11 mouse cellular contexts compared by ENCODE assay signal in the genomic region with DNA sequence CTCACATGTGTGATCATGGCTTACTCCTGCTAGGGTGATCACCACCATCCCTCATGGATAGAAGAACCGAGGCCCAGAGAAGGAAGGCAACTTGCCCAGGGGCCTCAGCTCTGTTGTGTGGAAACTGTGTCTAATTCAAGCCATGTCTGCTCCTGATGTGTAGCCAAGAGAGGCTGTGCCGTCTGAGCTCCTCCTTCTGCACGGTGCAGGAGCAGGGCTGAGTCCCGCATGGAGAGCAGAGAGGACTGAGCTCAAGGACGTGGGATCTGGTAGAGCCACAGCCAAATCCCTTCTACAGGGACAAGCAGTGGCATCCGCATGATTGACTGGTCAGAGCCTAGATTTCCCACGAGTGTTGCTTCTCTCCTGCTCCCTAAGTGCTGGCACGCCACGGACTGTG.
DNase-seq lines count a peak whose midpoint lies in the region; ATAC-seq lines count a peak whose summit lies in the region.
"Had no signal": no experiment of that assay in that cellular context is flagged by ENCODE, and none has a peak within 500 bp of the region (broad histone marks: within the 10 kb centered on the region; RNA-seq: fewer than 3 reads in every experiment).

No protein-coding gene starts in this region.

- peaks cover 53% of the 10 kb centered on the region for H3K4me1 ChIP-seq in hindbrain, embryonic 10.5 days (replicated peaks)
- peaks cover 18% of the 10 kb centered on the region for H3K4me1 ChIP-seq in hindbrain, embryonic 11.5 days (replicated peaks; ENCODE audit: control insufficient read depth, insufficient read depth, low read length)
- H3K4me1 ChIP-seq in forebrain, embryonic 14.5 days (ENCODE audit: control insufficient read depth, insufficient read depth, low read length) = peaks cover 45% of the 10 kb centered on the region
- peaks cover 28% of the 10 kb centered on the region for H3K4me1 ChIP-seq in limb, embryonic 15.5 days

- no peaks in the 10 kb centered on the region for H3K27me3 ChIP-seq in hindbrain, embryonic 10.5 days (ENCODE audit: insufficient read depth, poor library complexity, severe bottlenecking)
- H3K27me3 ChIP-seq in hindbrain, embryonic 11.5 days (ENCODE audit: control insufficient read depth, insufficient read depth, low read length) = no peaks in the 10 kb centered on the region
- H3K27me3 ChIP-seq in forebrain, embryonic 14.5 days (replicated peaks; ENCODE audit: control insufficient read depth, insufficient read depth, low read length) = no peaks in the 10 kb centered on the region
- H3K27me3 ChIP-seq in limb, embryonic 15.5 days = no peaks in the 10 kb centered on the region

- 78% methylated on average over 9 of the region's 9 CpGs for WGBS in hindbrain, embryonic 10.5 days
- 69% methylated on average over 9 of the region's 9 CpGs for WGBS in hindbrain, embryonic 11.5 days
- 74% methylated on average over 9 of the region's 9 CpGs for WGBS in forebrain, embryonic 14.5 days
- 55% methylated on average over 9 of the region's 9 CpGs for WGBS in limb, embryonic 15.5 days

- H3K4me2 ChIP-seq in hindbrain, embryonic 11.5 days (replicated peaks; ENCODE audit: low read depth, low read length) = no peak overlapping the region
- no peak overlapping the region for H3K4me2 ChIP-seq in forebrain, embryonic 14.5 days (ENCODE audit: low read length)
- no peak overlapping the region for H3K4me2 ChIP-seq in limb, embryonic 15.5 days

- no peaks in the 10 kb centered on the region for H3K9me3 ChIP-seq in hindbrain, embryonic 10.5 days
- H3K9me3 ChIP-seq in hindbrain, embryonic 11.5 days (ENCODE audit: control insufficient read depth, low read length) = no peaks in the 10 kb centered on the region
- H3K9me3 ChIP-seq in forebrain, embryonic 14.5 days (replicated peaks; ENCODE audit: control insufficient read depth, low read length) = no peaks in the 10 kb centered on the region
- no peaks in the 10 kb centered on the region for H3K9me3 ChIP-seq in limb, embryonic 15.5 days
- H3K9me3 ChIP-seq: heart, embryonic 10.5 days had no signal

- no peak for ATAC-seq in hindbrain, embryonic 11.5 days (ENCODE audit: low FRiP score)
- ATAC-seq in forebrain, embryonic 14.5 days = no peak; the same call in 1 of the 2 replicates
- ATAC-seq in limb, embryonic 15.5 days (ENCODE audit: insufficient number of reproducible peaks, low FRiP score, low TSS enrichment, low read depth) = 0 out of 2 replicates have a peak, but pooled peaks have one; percentile 41
- no peak for ATAC-seq in activated CD4-positive, CD25-positive, alpha-beta regulatory T cell, adult 4 months
- ATAC-seq: intestine, postnatal 0 days had no signal

- DNase-seq in hindbrain, embryonic 10.5 days (ENCODE audit: low spot score) = no peak
- DNase-seq in hindbrain, embryonic 11.5 days (ENCODE audit: low spot score) = no peak
- peak; percentile 84 for DNase-seq in brain, adult 2 months (ENCODE audit: low read depth, low spot score)
- peak; percentile 44 for DNase-seq in forebrain, embryonic 14.5 days (ENCODE audit: low spot score)
- no peak for DNase-seq in kidney, postnatal 36 days
- no peak for DNase-seq in kidney, adult 8-10 months
- DNase-seq: lung, adult 18-20 months had no signal

- H3K36me3 ChIP-seq in hindbrain, embryonic 10.5 days = peaks cover 13% of the 10 kb centered on the region; the same call in 1 of the 2 replicates
- no peaks in the 10 kb centered on the region for H3K36me3 ChIP-seq in hindbrain, embryonic 11.5 days (ENCODE audit: control insufficient read depth, insufficient read depth, low read length)
- H3K36me3 ChIP-seq in forebrain, embryonic 14.5 days (ENCODE audit: control insufficient read depth, insufficient read depth, low read length) = no peaks in the 10 kb centered on the region
- H3K36me3 ChIP-seq in limb, embryonic 15.5 days = peaks cover 14% of the 10 kb centered on the region

- no peak overlapping the region for H3K9ac ChIP-seq in hindbrain, embryonic 11.5 days (ENCODE audit: low read depth, low read length)
- H3K9ac ChIP-seq in forebrain, embryonic 14.5 days (ENCODE audit: low read length) = no peak overlapping the region
- H3K9ac ChIP-seq in limb, embryonic 15.5 days = no peak overlapping the region

- H3K27ac ChIP-seq in hindbrain, embryonic 10.5 days = peak overlapping the region; percentile 50
- no peak overlapping the region for H3K27ac ChIP-seq in hindbrain, embryonic 11.5 days (ENCODE audit: low read depth, low read length)
- peak overlapping the region; percentile 55 for H3K27ac ChIP-seq in forebrain, embryonic 14.5 days (ENCODE audit: low read depth, low read length)
- no peak overlapping the region for H3K27ac ChIP-seq in limb, embryonic 15.5 days
- H3K27ac ChIP-seq: heart, embryonic 10.5 days had no signal

- no peak overlapping the region for H3K4me3 ChIP-seq in hindbrain, embryonic 10.5 days
- no peak overlapping the region for H3K4me3 ChIP-seq in hindbrain, embryonic 11.5 days (ENCODE audit: low read depth, low read length)
- no peak overlapping the region for H3K4me3 ChIP-seq in forebrain, embryonic 14.5 days (ENCODE audit: low read depth, low read length)
- H3K4me3 ChIP-seq in limb, embryonic 15.5 days = no peak overlapping the region
- H3K4me3 ChIP-seq: heart, embryonic 10.5 days had no signal

Comparison
In these comparisons a context has a peak if more than half of its experiments do, and no peak if none do; other contexts are left out.
1. H3K27ac ChIP-seq: peak in hindbrain, embryonic 10.5 days (single experiment) and forebrain, embryonic 14.5 days (single experiment); none in hindbrain, embryonic 11.5 days (single experiment) and limb, embryonic 15.5 days (single experiment).
2. DNase-seq: peak in brain, adult 2 months (single experiment) and forebrain, embryonic 14.5 days (single experiment); none in hindbrain, embryonic 10.5 days (single experiment), hindbrain, embryonic 11.5 days (single experiment), kidney, postnatal 36 days (0 of 2) and kidney, adult 8-10 months (0 of 2).